Mouse (Mus musculus) lung, embryonic 14.5 days (tissue): ENCODE data around the gene Grm7. TPM values are rescaled to one million over a fixed set of nuclear protein-coding genes. Genes with fewer than 3 reads are reported as not detected.

ENCODE experiments used
- ATAC-seq: fragments of 200-750 bp; cut with Nextera tagmentation; 2 replicates; pipeline ENCODE4 v1.8.0; 2017; ENCODE audit warnings: mild to moderate bottlenecking, moderate TSS enrichment, moderate library complexity; ENCODE audit not compliant: insufficient read depth
- DNase-seq: peaks from one replicate; pipeline ENCODE4 v3.0.0-alpha.2; 2015
- H3K27ac ChIP-seq: fragments of 300-500 bp; sonication (generic); 2 replicates; pipeline ENCODE4 v1.5.1; 2014; ENCODE audit warnings: low read depth, mild to moderate bottlenecking, moderate library complexity
- H3K27me3 ChIP-seq: fragments of 300-500 bp; sonication (generic); 2 replicates; pipeline ENCODE4 v1.6.1; 2014; ENCODE audit warnings: low read length, control low read depth; ENCODE audit not compliant: insufficient read depth
- H3K36me3 ChIP-seq: fragments of 300-500 bp; sonication (generic); 2 replicates; pipeline ENCODE4 v1.6.1; 2014; ENCODE audit warnings: control low read depth; ENCODE audit not compliant: insufficient read depth
- H3K4me1 ChIP-seq: fragments of 300-500 bp; sonication (generic); 2 replicates; pipeline ENCODE4 v1.6.1; 2014; ENCODE audit warnings: antibody characterized with exemption, control low read depth; ENCODE audit not compliant: insufficient read depth
- H3K4me2 ChIP-seq: fragments of 300-500 bp; sonication (generic); 2 replicates; pipeline ENCODE4 v1.6.1; 2014; ENCODE audit warnings: mild to moderate bottlenecking
- H3K4me3 ChIP-seq: fragments of 300-500 bp; sonication (generic); 2 replicates; pipeline ENCODE4 v1.5.1; 2014; ENCODE audit warnings: low read depth, low read length
- H3K9ac ChIP-seq: fragments of 300-500 bp; sonication (generic); 2 replicates; pipeline ENCODE4 v1.6.1; 2014
- H3K9me3 ChIP-seq: fragments of 300-500 bp; sonication (generic); 2 replicates; pipeline ENCODE4 v1.6.1; 2016; ENCODE audit warnings: low read depth, low read length, control low read depth
- CTCF ChIP-seq: IDR thresholded peaks from 2 replicates; pipeline ENCODE4 v1.5.1; 2016; ENCODE audit warnings: antibody characterized with exemption, low read depth
- WGBS: fragments of 180-500 bp; shearing (Covaris S2); extraction: QIAGEN DNeasy Blood & Tissue Kit; methylation state at CpG from one replicate; pipeline ENCODE4 v1.1.7; 2014; 5-methylcytosine and 5-hydroxymethylcytosine counted together
- polyA plus RNA-seq: library from polyadenylated mRNA; unstranded; fragments of >200 nt; fragmentation: Nextera tagmentation; extraction: Ambion mirVana; gene quantifications from 2 replicates; pipeline ENCODE4 v1.2.1, GENCODE M21; 2014

Gene Grm7
- polyA plus RNA-seq, 1 experiment from 2014 or later: not detected

DNA sequence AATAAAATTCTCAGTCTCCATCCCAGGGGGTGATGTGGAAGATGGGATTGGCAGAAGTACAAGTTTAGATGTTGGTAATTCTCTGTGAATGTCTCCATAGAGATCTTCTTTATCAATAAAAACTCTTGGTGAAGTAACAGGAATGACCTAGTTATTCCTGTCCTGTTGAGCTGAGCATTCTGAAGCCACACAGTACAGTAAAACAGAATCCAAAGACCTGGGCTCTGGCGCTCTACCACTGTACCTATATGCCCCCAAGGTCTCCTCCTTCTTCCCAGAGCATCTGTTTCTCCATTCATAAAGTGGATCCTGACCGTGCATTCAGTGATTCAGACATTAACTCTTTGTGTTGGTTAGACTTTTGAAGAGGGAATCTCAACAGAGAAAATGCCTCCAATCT, 735.3 kb downstream of the Grm7 start:
- H3K4me3 ChIP-seq: no peak overlapping the region
- no peaks in the 10 kb centered on the region for H3K27me3 ChIP-seq
- no peaks in the 10 kb centered on the region for H3K4me1 ChIP-seq
- DNase-seq (no peak), ATAC-seq (no peak)
- no peaks in the 10 kb centered on the region for H3K36me3 ChIP-seq
- H3K4me2 ChIP-seq: no peak overlapping the region
- no peak overlapping the region for H3K9ac ChIP-seq
- no peaks in the 10 kb centered on the region for H3K9me3 ChIP-seq
- no peak for TF ChIP-seq CTCF
- WGBS: 74% methylated on average over 2 of the region's 2 CpGs
- H3K27ac ChIP-seq: no peak overlapping the region

DNA sequence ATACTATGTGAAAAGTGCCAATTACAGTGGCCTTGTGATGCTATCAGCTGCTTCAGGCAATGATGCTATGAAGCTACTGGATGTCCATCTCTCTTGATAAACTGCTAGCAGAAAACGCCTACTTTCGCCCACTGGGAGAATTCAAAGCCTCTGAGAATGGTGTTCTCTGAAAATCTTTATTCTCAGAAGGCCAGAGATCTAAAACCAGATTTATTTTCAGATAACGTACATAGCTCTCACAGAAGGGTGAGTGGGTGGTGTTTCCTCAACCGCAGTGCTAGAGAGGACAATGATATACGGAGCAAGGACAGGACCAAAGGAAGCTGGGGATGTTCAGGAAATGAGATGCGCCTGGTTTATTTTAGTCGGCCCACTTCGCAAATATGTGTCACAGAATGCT, 763.4 kb downstream of the Grm7 start:
- Histone ChIP-seq H3K27me3 (no peaks in the 10 kb centered on the region), H3K27ac (no peak overlapping the region), H3K4me3 (no peak overlapping the region), H3K36me3 (no peaks in the 10 kb centered on the region), H3K4me2 (no peak overlapping the region), H3K9me3 (no peaks in the 10 kb centered on the region), H3K4me1 (no peaks in the 10 kb centered on the region), H3K9ac (no peak overlapping the region)
- ATAC-seq (no peak), DNase-seq (no peak)
- 86% methylated on average over 8 of the region's 8 CpGs for WGBS
- no peak for TF ChIP-seq CTCF

DNA sequence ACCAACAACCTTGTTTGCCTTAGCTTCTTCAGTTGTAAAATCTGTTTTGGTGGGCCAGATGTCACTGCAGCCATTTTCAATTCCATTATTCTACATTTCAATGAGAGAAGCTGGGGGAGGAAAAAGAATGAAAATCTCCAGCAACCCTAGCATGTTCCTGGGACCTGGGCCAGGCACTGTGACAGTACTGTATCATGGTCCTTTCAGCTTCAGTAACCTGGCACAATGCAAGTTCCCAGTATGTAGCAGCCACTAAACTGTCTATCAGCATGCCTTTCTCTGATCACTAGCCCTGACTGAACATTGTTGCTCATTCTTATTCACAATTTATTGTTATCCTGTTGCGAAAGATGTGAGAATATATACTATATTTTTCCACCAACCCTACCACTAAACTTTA, 779.4 kb downstream of the Grm7 start:
- Histone ChIP-seq H3K9ac (no peak overlapping the region), H3K36me3 (no peaks in the 10 kb centered on the region), H3K27ac (no peak overlapping the region), H3K4me3 (no peak overlapping the region), H3K27me3 (no peaks in the 10 kb centered on the region), H3K4me1 (no peaks in the 10 kb centered on the region), H3K4me2 (no peak overlapping the region), H3K9me3 (no peaks in the 10 kb centered on the region)
- WGBS: 80% methylated on average over 1 of the region's 1 CpGs
- no peak for TF ChIP-seq CTCF
- DNase-seq (no peak), ATAC-seq (no peak)

DNA sequence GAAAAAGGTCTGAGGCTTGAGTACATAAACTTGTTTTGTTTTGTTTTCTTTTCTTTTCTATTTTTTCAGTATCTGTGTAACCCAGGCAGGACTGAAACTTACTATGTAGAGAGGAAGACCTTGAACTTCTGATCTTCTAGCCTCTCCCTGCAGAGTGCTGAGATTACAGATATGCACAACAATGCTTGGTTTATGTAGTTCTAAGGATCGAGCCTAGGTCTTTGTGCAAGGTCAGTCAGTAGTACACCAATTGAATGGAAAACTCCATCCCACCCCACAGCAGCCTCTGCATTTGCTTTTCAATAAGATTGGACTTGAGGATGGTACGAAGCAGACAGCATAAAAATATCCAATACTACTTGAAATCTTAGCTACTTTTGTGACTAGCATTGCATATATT, 800.8 kb downstream of the Grm7 start:
- Histone ChIP-seq H3K27me3 (no peaks in the 10 kb centered on the region), H3K4me2 (no peak overlapping the region), H3K9ac (no peak overlapping the region), H3K27ac (no peak overlapping the region), H3K36me3 (no peaks in the 10 kb centered on the region), H3K4me3 (no peak overlapping the region), H3K4me1 (no peaks in the 10 kb centered on the region), H3K9me3 (no peaks in the 10 kb centered on the region)
- no peak for DNase-seq
- 71% methylated on average over 2 of the region's 2 CpGs for WGBS
- no peak for ATAC-seq
- no peak for TF ChIP-seq CTCF

DNA sequence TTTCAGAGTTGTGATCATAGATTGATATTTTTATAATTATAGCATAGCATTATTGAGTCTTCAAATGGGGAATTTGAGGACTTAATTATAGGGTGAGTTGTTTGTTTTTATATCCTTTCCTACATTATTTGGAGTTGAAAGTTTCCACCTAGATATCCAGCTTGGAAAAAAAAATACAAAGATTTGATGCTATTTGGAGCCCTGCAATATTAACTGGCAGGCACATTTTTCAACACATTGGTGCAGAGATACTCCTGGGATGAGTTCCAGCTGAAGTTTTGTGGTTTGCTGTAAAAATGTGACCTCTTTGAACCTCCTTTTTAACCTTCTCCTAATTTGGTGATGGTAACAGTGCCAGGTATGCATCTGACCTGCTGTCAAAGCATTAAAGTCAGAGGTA, 802.5 kb downstream of the Grm7 start:
- Histone ChIP-seq H3K4me3 (no peak overlapping the region), H3K27ac (no peak overlapping the region), H3K4me1 (no peaks in the 10 kb centered on the region), H3K27me3 (no peaks in the 10 kb centered on the region), H3K9me3 (no peaks in the 10 kb centered on the region), H3K4me2 (no peak overlapping the region), H3K9ac (no peak overlapping the region), H3K36me3 (no peaks in the 10 kb centered on the region)
- no peak for DNase-seq
- TF ChIP-seq CTCF: no peak
- no peak for ATAC-seq

DNA sequence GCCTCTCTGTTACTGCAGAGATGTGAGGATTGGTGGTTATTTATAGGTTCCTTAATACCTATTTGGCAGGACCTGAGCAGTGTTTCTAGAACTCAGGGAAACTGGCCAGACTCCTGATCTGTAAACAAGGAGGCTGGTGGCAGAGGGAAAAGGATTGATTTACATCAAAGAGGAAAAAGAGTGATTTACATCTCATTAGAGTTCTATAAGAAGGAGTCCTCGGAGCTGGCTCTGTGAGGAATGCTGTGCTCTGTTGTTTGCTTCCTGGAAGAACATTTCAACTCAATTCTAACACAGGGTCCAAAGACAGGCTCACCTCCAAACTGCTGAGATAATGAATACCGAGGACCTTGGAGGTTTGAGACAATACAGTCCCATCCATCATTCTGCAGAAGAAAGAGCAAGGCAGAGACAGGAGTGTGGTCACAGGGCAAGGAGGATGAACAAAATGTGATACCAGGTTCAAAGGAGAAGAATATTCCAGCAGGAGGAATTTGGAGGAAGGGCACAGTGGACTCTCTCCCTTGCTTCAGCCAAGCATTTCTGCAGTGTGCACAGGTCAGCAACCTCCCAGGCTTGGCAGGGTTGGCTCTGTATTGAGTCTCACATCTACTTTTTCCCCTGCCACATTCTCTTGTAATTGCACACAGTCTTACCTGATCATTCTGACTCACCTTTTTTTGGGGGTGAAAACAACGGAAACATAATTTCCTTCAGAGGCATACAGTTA, 803.8 kb downstream of the Grm7 start:
- Histone ChIP-seq H3K4me1 (no peaks in the 10 kb centered on the region), H3K36me3 (no peaks in the 10 kb centered on the region), H3K9ac (no peak overlapping the region), H3K9me3 (no peaks in the 10 kb centered on the region), H3K27ac (no peak overlapping the region), H3K27me3 (no peaks in the 10 kb centered on the region), H3K4me2 (no peak overlapping the region), H3K4me3 (no peak overlapping the region)
- DNase-seq (no peak), ATAC-seq (no peak)
- TF ChIP-seq CTCF: no peak
- WGBS: 36% methylated on average over 3 of the region's 3 CpGs

DNA sequence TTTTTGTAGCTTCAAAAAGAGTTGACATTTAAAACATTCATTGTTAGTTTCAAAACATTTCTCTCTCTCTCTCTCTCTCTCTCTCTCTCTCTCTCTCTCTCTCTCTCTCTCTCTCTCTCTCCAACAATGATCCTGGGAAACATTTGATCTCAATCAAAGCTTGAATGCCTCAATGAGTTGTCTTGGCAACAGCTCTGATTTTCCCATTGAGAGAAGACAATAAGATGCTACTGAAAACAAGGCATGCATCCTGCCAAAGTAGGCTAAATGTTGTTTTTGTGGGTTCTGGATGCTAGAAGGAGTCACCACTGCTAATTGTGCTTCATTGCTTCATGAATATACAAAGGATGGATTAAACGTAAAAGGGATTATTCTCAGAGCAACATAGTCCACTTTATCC, 836.5 kb downstream of the Grm7 start:
- no peaks in the 10 kb centered on the region for H3K4me1 ChIP-seq
- no peaks in the 10 kb centered on the region for H3K36me3 ChIP-seq
- H3K4me2 ChIP-seq: no peak overlapping the region
- H3K9me3 ChIP-seq: no peaks in the 10 kb centered on the region
- H3K27ac ChIP-seq: no peak overlapping the region
- ATAC-seq: no peak
- no peaks in the 10 kb centered on the region for H3K27me3 ChIP-seq
- H3K9ac ChIP-seq: no peak overlapping the region
- no peak for TF ChIP-seq CTCF
- H3K4me3 ChIP-seq: no peak overlapping the region
- no peak for DNase-seq
- 80% methylated on average over 1 of the region's 1 CpGs for WGBS

DNA sequence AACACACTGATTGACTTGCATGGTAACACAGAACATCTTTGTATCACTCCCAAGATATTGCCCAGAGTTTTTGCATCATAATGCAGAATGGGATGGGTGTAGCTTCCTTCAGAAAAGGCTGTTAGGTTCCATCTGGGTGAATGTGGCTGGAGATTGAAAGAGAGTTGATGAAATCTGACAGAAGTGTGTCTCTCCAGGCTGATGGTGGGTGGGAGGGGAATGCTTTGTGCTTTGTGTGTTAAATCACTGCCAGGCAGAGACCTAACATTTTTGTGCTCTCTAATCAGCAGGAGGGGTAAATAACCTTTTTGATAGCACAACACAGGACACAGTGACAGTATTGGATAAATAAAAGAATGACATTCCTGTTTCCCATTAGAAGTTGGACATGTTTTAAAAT, 840.7 kb downstream of the Grm7 start:
- ATAC-seq: no peak

More for the DNA sequence above, 840.7 kb downstream of the Grm7 start:
- no peak overlapping the region for H3K9ac ChIP-seq
- H3K36me3 ChIP-seq: no peaks in the 10 kb centered on the region
- no peak overlapping the region for H3K4me2 ChIP-seq
- H3K9me3 ChIP-seq: no peaks in the 10 kb centered on the region
- TF ChIP-seq CTCF: no peak
- H3K27ac ChIP-seq: no peak overlapping the region
- H3K27me3 ChIP-seq: no peaks in the 10 kb centered on the region
- no peak for DNase-seq
- H3K4me1 ChIP-seq: no peaks in the 10 kb centered on the region
- no peak overlapping the region for H3K4me3 ChIP-seq
